Mouse (Mus musculus) neural tube, embryonic 13.5 days (tissue): ENCODE measurements around the gene Uchl1. TPM values are rescaled to one million over a fixed set of nuclear protein-coding genes. Genes with fewer than 3 reads are reported as not detected.

Experiments used
- ATAC-seq: fragments of 200-750 bp; cut with Nextera tagmentation; 2 replicates; pipeline ENCODE4 v1.8.0; 2017; ENCODE audit warnings: low read depth, mild to moderate bottlenecking, moderate TSS enrichment, moderate library complexity
- H3K27ac ChIP-seq: fragments of 300-500 bp; sonication (generic); replicated peaks from 2 replicates; pipeline ENCODE4 v1.5.1; 2015; ENCODE audit warnings: moderate library complexity, mild to moderate bottlenecking, inconsistent platforms
- H3K27me3 ChIP-seq: fragments of 300-500 bp; sonication (generic); 2 replicates; pipeline ENCODE4 v1.6.1; 2015; ENCODE audit warnings: mild to moderate bottlenecking, inconsistent platforms
- H3K36me3 ChIP-seq: fragments of 300-500 bp; sonication (generic); 2 replicates; pipeline ENCODE4 v1.6.1; 2015; ENCODE audit warnings: mild to moderate bottlenecking, inconsistent platforms
- H3K4me1 ChIP-seq: fragments of 300-500 bp; sonication (generic); replicated peaks from 2 replicates; pipeline ENCODE4 v1.6.1; 2015; ENCODE audit warnings: inconsistent platforms
- H3K4me2 ChIP-seq: fragments of 300-500 bp; sonication (generic); 2 replicates; pipeline ENCODE4 v1.6.1; 2015; ENCODE audit warnings: inconsistent platforms, mild to moderate bottlenecking, moderate library complexity
- H3K4me3 ChIP-seq: fragments of 300-500 bp; sonication (generic); 2 replicates; pipeline ENCODE4 v1.5.1; 2015; ENCODE audit warnings: mild to moderate bottlenecking, inconsistent platforms
- H3K9ac ChIP-seq: fragments of 300-500 bp; sonication (generic); 2 replicates; pipeline ENCODE4 v1.6.1; 2015; ENCODE audit warnings: moderate library complexity, mild to moderate bottlenecking, inconsistent platforms
- H3K9me3 ChIP-seq: fragments of 300-500 bp; sonication (generic); 2 replicates; pipeline ENCODE4 v1.6.1; 2016; ENCODE audit warnings: inconsistent platforms
- WGBS: fragments of 180-500 bp; shearing (Covaris S2); methylation state at CpG from one replicate; pipeline ENCODE4 v1.1.7; 2015; 5-methylcytosine and 5-hydroxymethylcytosine counted together
- polyA plus RNA-seq: library from polyadenylated mRNA; unstranded; fragments of >200 nt; fragmentation: Nextera tagmentation; extraction: Ambion mirVana; gene quantifications from 2 replicates; pipeline ENCODE4 v1.2.1, GENCODE M21; 2015

The Uchl1 gene
- polyA plus RNA-seq, 1 experiment from 2014 or later: 1,278 TPM

DNA sequence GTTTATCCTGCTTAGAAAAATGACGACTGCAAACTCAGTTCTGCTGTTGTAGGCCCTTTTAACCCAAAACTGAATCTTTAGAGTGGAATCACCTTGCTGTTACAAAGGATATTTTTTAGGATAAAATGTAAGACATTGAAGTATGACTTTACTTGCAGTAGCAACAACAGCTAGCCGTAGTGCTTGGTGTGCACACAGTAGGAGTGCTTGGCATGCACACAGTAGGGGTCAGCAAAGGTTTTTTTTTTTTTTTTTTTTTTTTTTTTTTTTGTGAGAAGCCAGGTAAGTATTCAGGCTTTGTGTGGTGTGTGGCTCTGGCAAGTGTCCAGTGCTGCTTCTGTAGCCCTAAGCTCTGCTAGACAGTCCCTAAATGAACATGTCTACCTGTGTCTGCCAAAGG lies 10.0 kb downstream of the Uchl1 start:
- H3K4me3 ChIP-seq: no peak overlapping the region
- 88% methylated on average over 2 of the region's 2 CpGs for WGBS
- no peak overlapping the region for H3K27ac ChIP-seq
- H3K36me3 ChIP-seq: peaks cover 95% of the 10 kb centered on the region
- H3K9me3 ChIP-seq: no peaks in the 10 kb centered on the region
- no peak for ATAC-seq
- H3K4me1 ChIP-seq: peaks cover 10% of the 10 kb centered on the region; the same call in 1 of the 2 replicates
- H3K27me3 ChIP-seq: no peaks in the 10 kb centered on the region
- H3K4me2 ChIP-seq: no peak overlapping the region
- no peak overlapping the region for H3K9ac ChIP-seq

DNA sequence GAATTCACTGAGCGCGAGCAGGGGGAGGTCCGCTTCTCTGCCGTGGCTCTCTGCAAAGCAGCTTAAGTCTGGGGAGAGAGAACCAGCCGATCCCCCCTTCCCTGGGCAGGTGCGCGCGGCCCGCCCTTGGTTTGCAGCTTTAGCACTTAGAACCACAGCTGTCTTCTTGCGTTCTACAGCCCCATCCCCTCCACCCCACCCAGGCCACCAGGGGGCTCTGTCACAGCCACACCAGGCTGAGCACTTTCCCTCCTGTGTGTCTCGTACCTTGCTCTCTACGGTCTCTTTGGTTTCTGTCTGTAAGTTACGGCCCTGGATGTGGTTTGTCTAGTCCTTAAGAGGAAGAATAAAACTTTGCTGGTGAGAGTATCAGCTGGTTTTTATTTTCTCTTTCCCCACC lies 11.0 kb downstream of the Uchl1 start:
- H3K27me3 ChIP-seq: no peaks in the 10 kb centered on the region
- H3K4me3 ChIP-seq: no peak overlapping the region
- no peak for ATAC-seq
- H3K4me2 ChIP-seq: no peak overlapping the region
- peaks cover 4% of the 10 kb centered on the region; the same call in 1 of the 2 replicates for H3K4me1 ChIP-seq
- H3K9ac ChIP-seq: no peak overlapping the region
- WGBS: 90% methylated on average over 13 of the region's 13 CpGs
- H3K27ac ChIP-seq: no peak overlapping the region
- peaks cover 85% of the 10 kb centered on the region for H3K36me3 ChIP-seq
- no peaks in the 10 kb centered on the region for H3K9me3 ChIP-seq

DNA sequence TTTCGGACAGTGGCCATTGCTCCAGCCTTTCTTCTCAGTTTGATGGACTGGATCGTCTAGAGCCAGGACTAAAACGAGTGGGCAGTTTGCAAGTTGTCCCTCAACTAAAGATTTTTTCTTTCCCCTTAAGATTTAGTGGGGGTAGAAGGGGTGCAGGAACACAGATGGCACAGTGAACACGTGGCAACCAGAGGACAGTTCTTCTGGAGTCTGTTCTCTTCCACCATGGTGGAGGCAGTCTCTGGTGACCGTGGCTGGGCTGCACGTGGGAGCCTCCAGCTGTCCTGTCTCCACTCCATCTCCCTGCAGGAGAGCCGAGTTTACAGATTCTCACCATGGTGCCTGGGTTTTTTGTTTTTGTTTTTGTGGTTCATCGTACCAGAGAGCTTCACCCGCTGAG lies 11.8 kb downstream of the Uchl1 start:
- H3K9me3 ChIP-seq: no peaks in the 10 kb centered on the region
- no peak overlapping the region for H3K4me2 ChIP-seq
- H3K4me3 ChIP-seq: no peak overlapping the region
- H3K4me1 ChIP-seq: 0 out of 2 replicates have a peak, but pooled peaks cover 4% of the 10 kb centered on the region
- WGBS: 83% methylated on average over 9 of the region's 9 CpGs
- ATAC-seq: no peak
- H3K36me3 ChIP-seq: peaks cover 77% of the 10 kb centered on the region
- H3K27ac ChIP-seq: no peak overlapping the region
- H3K9ac ChIP-seq: no peak overlapping the region
- no peaks in the 10 kb centered on the region for H3K27me3 ChIP-seq

DNA sequence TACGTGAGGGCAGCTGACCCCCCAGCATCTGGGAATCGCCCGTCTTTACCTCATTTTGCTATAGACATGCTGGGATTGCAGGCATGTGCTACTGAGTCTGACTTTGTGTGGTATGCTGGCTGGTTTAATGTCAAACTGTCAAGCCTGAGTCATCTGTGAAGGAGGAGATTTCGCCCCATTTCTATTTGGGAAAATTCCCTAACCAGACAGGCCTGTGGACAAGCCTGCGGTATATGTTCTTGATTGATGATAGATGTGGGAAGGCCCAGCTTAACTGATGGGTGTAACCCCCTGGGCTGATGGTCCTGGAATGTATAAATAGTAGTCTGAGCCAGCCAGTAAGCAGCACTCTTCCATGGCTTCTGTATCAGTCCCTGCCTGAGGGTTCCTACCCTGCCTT lies 12.4 kb downstream of the Uchl1 start:
- Histone ChIP-seq H3K4me2 (no peak overlapping the region), H3K4me3 (no peak overlapping the region), H3K4me1 (0 out of 2 replicates have a peak, but pooled peaks cover 4% of the 10 kb centered on the region), H3K27ac (no peak overlapping the region), H3K36me3 (peaks cover 71% of the 10 kb centered on the region), H3K27me3 (no peaks in the 10 kb centered on the region), H3K9ac (no peak overlapping the region), H3K9me3 (no peaks in the 10 kb centered on the region)
- WGBS: 95% methylated on average over 5 of the region's 5 CpGs
- ATAC-seq: no peak

DNA sequence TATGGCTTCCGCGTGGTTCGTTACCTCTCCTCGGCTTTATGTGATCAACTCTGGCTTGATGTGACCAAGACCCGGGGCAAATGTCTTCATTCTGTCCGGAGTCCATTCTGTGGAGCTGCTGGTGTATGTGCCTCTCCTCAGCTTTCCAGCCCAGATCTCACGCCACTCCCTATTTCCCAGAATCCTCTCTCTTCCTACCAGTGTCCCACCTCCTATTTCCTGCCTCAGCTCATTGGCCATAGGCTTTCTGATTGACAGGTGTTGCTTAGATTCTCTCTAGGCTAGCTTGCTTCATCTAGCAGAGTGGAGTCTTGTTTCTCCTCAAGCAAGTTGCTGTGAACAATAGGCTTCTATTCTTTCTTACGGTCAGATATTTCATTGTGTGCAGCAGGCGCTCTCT lies 13.9 kb downstream of the Uchl1 start:
- no peak for ATAC-seq
- no peak overlapping the region for H3K4me2 ChIP-seq
- 89% methylated on average over 9 of the region's 9 CpGs for WGBS
- peaks cover 56% of the 10 kb centered on the region for H3K36me3 ChIP-seq
- no peaks in the 10 kb centered on the region for H3K4me1 ChIP-seq
- no peak overlapping the region for H3K27ac ChIP-seq
- no peaks in the 10 kb centered on the region for H3K9me3 ChIP-seq
- H3K9ac ChIP-seq: no peak overlapping the region
- H3K4me3 ChIP-seq: no peak overlapping the region
- H3K27me3 ChIP-seq: no peaks in the 10 kb centered on the region

DNA sequence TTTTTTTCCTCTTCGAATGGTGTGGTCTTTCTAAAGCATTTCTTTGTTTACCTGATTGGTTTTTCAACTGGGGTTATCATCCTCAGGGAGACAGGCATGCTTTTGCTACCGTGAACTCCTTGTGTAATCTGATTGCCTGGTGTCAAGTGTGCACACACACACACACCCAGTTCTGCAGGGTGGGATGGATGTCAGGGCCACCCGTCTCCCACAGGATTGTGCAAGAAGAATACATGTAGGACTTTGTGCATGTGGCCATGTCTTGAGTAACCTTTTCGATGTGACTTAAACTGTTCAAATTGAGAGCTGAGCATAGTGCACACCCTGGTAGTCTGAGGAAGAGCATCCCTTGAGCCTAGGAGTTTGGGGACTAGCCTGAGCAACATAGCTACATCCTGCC lies 17.3 kb downstream of the Uchl1 start:
- Histone ChIP-seq H3K27ac (no peak overlapping the region), H3K9me3 (no peaks in the 10 kb centered on the region), H3K36me3 (peaks cover 22% of the 10 kb centered on the region), H3K4me1 (no peaks in the 10 kb centered on the region), H3K4me3 (no peak overlapping the region), H3K27me3 (no peaks in the 10 kb centered on the region), H3K9ac (no peak overlapping the region), H3K4me2 (no peak overlapping the region)
- no peak for ATAC-seq
- WGBS: 75% methylated on average over 4 of the region's 4 CpGs

DNA sequence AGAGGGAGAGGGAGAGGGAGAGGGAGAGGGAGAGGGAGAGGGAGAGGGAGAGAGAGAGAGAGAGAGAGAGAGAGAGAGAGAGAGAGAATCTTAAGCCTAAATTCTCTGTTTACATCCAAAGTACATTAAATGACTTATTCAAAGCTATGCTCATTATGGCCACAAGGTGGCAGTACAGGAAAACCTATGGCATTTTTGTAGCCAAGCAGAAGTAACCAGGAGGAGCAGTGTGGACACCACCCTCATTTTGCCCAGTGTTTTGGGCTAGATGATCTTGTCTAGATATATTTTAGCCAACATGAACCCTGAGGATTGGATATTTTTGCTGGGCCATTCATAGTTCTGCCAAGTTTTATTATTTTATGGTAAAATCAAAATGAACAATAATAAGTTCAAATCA lies 21.2 kb downstream of the Uchl1 start:
- H3K9ac ChIP-seq: no peak overlapping the region
- H3K9me3 ChIP-seq: no peaks in the 10 kb centered on the region
- peak; percentile 60; the same call in 1 of the 2 replicates for ATAC-seq
- no peak overlapping the region for H3K4me2 ChIP-seq
- no peaks in the 10 kb centered on the region for H3K4me1 ChIP-seq
- H3K36me3 ChIP-seq: no peaks in the 10 kb centered on the region
- H3K4me3 ChIP-seq: no peak overlapping the region
- H3K27ac ChIP-seq: no peak overlapping the region
- H3K27me3 ChIP-seq: no peaks in the 10 kb centered on the region

DNA sequence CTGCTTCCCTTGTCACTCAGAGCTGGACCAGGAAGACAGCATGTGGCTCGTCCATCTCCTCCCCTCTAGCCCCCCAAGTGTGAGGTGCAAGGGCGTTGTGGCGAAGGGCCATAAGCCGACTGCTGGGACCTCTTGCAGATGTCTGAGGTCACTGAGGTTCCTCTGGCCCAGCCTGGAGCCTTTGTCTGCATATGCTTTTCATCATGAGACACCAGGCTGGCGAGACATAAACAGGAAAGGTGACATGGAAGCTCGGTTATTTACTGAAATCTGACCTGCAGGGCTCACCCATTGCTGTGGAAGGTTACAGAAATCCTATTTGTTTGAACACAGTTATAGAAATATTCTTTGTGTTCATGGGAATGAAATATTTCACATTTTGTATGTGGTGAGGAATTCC lies 24.0 kb downstream of the Uchl1 start:
- 67% methylated on average over 6 of the region's 6 CpGs for WGBS

DNA sequence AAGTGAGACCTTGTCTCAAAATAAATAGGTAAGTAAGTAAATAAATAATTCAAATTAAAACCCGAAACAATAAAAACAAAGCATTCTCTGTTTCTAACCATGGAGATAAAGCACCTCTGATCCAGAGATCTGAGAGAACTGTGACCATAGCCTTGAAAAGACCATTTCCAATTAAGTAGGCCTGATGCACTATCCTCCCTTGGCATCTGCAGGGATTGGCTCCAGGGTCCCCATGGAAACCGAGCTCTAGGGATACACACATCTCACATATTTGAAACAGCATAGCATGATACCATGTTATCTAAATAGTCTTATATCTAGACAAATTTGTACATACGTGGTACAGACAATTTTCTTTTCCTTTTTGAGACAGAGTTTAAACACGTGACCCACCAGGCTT lies 26.1 kb downstream of the Uchl1 start:
- WGBS: 90% methylated on average over 4 of the region's 4 CpGs
- Histone ChIP-seq H3K27ac (no peak overlapping the region), H3K4me3 (no peak overlapping the region), H3K36me3 (no peaks in the 10 kb centered on the region), H3K9ac (no peak overlapping the region), H3K4me1 (no peaks in the 10 kb centered on the region), H3K27me3 (no peaks in the 10 kb centered on the region), H3K4me2 (no peak overlapping the region), H3K9me3 (no peaks in the 10 kb centered on the region)
- no peak for ATAC-seq

More for the DNA sequence above, 24.0 kb downstream of the Uchl1 start:
- no peaks in the 10 kb centered on the region for H3K36me3 ChIP-seq
- no peak overlapping the region for H3K27ac ChIP-seq
- no peaks in the 10 kb centered on the region for H3K4me1 ChIP-seq
- no peak overlapping the region for H3K4me3 ChIP-seq
- H3K9ac ChIP-seq: no peak overlapping the region
- ATAC-seq: no peak
- no peaks in the 10 kb centered on the region for H3K27me3 ChIP-seq
- no peaks in the 10 kb centered on the region for H3K9me3 ChIP-seq
- no peak overlapping the region for H3K4me2 ChIP-seq

DNA sequence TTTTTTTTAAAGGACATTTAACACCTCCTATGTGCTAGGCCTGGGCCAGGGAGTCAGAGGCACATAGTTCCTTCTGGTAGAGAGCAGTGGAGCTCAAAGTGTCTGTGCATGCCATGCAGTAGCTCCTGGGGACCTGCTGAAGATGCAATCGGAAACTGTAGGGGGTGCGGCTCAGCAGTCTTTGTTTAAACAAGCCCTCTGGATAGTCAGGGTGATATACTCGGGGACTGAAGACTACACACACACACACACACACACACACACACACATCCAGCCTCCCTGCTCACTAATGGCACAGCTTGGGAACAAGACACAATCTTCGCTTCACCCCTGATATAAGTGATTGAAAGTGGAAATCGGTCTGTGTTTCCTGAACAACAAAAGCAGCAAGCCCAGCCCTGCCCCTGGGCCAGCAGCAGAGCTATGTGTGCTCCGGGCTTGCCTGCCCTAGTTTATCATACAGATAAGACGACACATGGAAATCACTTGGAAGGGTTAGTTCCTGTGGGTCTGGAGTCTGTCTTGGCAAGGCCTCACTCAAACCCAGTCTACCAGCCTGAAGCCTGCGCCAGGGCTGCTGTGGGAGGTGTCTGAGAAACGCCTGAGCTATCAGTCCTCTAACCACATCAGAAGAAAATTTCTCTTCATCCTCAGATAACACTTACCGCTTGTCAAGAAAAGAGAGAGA lies 27.6 kb downstream of the Uchl1 start:
- WGBS: 57% methylated on average over 10 of the region's 10 CpGs
- Histone ChIP-seq H3K27me3 (no peaks in the 10 kb centered on the region), H3K9ac (no peak overlapping the region), H3K9me3 (no peaks in the 10 kb centered on the region), H3K27ac (no peak overlapping the region), H3K4me1 (no peaks in the 10 kb centered on the region), H3K4me2 (no peak overlapping the region), H3K4me3 (no peak overlapping the region), H3K36me3 (no peaks in the 10 kb centered on the region)
- no peak for ATAC-seq

DNA sequence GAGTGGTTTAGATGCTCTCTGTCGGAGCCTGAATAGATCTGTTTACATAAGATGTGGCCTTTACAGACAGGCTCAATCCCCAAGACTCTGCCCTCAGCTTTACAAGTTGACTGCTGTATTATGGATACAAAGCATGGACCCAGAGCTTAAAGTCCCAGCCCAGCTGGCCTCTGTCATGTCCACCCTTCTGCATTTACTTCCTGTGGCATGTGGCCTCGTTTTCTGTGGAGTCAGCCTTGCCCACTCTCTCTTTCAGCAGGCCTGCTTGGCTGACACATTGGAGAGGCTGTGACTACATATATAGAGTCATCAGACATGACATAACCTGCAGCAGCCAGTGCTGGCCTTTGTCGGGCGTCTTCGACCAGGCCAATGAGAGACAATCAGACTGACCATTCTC lies 32.0 kb downstream of the Uchl1 start:
- no peak for ATAC-seq
- peaks cover 4% of the 10 kb centered on the region; the same call in 1 of the 2 replicates for H3K4me1 ChIP-seq
- WGBS: 85% methylated on average over 5 of the region's 5 CpGs
- no peak overlapping the region for H3K4me3 ChIP-seq
- no peak overlapping the region for H3K9ac ChIP-seq
- no peaks in the 10 kb centered on the region for H3K27me3 ChIP-seq
- no peaks in the 10 kb centered on the region for H3K9me3 ChIP-seq
- no peaks in the 10 kb centered on the region for H3K36me3 ChIP-seq
- no peak overlapping the region for H3K27ac ChIP-seq
- no peak overlapping the region for H3K4me2 ChIP-seq

DNA sequence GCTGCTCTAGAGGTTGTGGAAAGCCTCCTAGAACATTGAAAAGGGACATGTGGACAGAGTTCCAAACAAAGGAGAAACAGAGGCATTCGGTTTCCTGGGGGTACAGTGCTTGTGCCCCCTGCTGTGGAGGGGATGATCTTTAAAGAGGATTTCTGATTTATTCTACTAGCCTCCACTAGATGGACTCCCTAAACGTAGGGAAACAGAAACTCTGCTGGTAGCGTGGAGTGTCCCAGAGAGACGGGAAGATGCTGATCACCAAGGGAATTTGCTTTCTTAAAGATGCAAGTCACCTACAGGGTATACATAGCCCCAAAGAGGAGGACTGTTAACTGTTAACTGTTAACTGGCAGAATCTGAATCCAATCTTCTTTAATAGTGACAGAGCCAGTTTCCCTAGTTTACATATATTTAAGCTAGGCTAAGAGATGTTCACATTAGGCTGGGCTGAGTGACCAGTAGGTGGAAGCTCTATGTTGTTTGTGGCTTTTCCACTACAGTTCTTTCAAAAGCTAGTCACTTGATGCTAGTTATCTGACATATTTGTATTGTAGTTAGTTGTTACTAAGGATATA lies 34.6 kb downstream of the Uchl1 start:
- Histone ChIP-seq H3K9ac (no peak overlapping the region), H3K9me3 (no peaks in the 10 kb centered on the region), H3K27me3 (no peaks in the 10 kb centered on the region), H3K4me1 (peaks cover 4% of the 10 kb centered on the region; the same call in 1 of the 2 replicates), H3K4me3 (no peak overlapping the region), H3K4me2 (no peak overlapping the region), H3K36me3 (no peaks in the 10 kb centered on the region), H3K27ac (no peak overlapping the region)
- ATAC-seq: peak; percentile 30; the same call in 1 of the 2 replicates
- WGBS: 7% methylated on average over 4 of the region's 4 CpGs

DNA sequence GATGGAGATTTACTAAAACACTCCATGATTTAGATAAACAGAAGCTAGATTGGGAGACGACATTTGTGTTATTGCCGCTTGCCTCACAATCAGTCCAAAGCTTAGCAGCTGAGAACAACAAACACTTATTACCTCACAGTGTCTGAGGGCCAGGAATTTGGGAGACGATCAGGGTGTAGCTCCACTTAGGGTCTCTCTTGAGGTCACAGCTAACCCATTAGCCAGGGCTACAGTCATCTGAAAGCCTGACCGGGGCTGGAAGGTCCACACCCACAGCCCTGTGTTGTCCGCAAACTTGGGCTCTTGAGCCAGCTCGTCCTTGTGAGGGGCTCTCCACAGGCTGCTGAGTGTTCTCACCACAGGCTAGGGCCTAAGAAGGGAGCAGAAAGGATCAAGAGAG lies 36.9 kb downstream of the Uchl1 start:
- Histone ChIP-seq H3K4me2 (no peak overlapping the region), H3K27me3 (no peaks in the 10 kb centered on the region), H3K36me3 (no peaks in the 10 kb centered on the region), H3K4me1 (peaks cover 4% of the 10 kb centered on the region; the same call in 1 of the 2 replicates), H3K27ac (no peak overlapping the region), H3K4me3 (no peak overlapping the region), H3K9me3 (no peaks in the 10 kb centered on the region), H3K9ac (no peak overlapping the region)
- WGBS: 70% methylated on average over 6 of the region's 6 CpGs
- no peak for ATAC-seq
